Mouse (Mus musculus) frontal cortex, adult 2 months (tissue): Measurements from ENCODE around the gene Bola1. TPM values are rescaled to one million over a fixed set of nuclear protein-coding genes. Genes with fewer than 3 reads are reported as not detected.
"Not testable (repeated sequence)": the region's sequence is repeated elsewhere in the genome, so short reads cannot be mapped to it uniquely, and the experiment has no call there.

ENCODE experiments used
- DNase-seq, 2 experiments: peaks; one replicate each; pipeline ENCODE4 v3.0.0; 2022; ENCODE audit warnings: low spot score in 1 of 2; ENCODE audit errors: extremely low spot score in 1 of 2
- polyA plus RNA-seq: library from polyadenylated mRNA; depleted of rRNA; stranded (reverse); fragments of >200 nt; gene quantifications from 2 replicates; pipeline ENCODE4 v1.2.3, GENCODE M21; 2012

Bola1 gene
- polyA plus RNA-seq, 1 experiment, result 34.8 TPM

DNA sequence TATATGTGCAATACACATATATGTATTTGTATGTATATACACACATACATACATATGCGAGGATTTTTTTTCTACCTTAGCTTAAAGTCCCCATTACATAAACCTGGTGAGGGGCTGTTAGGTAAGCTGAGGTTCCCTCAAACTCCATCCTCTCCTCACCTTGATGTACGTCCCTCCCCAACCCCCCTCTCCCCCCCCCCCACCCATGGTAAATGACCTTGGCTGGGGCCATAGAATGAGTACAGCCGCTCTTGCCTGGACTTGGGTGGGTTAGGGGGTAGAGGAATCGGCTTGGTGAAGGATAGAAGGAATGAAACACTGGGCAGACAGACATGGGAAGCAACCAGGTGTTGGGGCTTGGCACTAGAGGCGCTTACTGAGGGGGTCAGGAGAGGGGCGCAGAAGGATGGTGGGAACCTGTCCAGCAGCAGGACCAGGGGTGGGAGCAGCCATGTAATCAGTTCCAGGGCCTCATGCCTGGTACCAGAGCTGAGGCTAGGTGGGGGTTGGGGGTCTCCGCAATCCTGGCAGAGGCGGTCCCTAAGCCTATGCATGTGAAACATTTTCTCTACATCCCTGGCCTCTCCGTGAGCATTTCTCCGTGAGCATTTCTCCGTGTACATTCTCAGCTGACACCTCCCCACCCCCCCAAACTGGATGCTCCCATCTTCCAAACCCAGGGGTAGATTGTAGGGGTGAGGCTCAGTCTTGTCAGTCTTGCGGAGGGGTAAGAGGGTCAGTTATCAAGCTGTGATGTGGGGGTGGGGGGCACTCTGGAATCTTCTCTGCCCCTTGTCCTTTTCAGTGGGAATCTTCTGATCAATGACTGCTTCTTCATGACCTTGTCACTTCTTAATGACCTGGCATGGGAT, 37.8 kb downstream of the Bola1 start:
- no peak for DNase-seq

DNA sequence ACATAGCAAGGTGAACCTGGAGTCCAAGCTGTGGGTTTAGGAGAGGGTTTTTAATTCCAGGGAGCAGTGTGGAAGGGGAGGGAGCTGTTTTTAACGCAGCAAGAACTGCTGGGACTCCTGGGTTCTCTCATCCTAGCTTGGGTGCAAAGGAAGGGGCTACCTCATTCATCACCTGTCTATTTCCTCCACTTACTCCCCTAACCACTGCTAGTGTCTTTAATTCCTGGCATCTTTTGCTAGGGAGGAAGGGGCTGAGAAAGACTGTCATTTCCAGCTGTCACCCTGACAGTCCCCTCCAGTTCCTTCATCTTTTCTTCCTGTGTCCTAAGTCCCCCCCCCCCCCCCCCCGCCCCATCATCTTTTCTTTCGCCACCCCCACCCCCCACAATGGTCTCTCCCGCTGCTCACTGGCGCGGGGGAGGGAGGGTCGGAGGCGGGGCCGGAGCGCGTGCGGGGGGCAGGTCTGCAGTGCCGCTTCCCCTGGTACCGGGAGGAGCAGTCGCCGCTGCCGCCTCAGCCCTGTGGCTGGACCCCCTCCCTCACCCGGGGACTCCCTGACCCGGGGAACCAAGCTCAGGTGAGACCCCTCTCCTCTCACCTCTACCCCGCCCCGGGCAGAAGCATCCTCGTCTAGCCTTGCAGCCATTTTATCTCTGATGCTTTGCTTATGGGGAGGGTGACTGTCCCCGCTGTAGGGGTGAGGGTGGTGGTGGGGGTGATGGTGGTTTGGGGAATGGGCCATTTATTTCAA, 38.6 kb downstream of the Bola1 start, which contains the start of gene Sv2a:
Gene Sv2a (plus strand): TSS at position 425 of the 751 bp plus-strand sequence.
- DNase-seq, result peak in 1 of 2 experiments; percentile 80

DNA sequence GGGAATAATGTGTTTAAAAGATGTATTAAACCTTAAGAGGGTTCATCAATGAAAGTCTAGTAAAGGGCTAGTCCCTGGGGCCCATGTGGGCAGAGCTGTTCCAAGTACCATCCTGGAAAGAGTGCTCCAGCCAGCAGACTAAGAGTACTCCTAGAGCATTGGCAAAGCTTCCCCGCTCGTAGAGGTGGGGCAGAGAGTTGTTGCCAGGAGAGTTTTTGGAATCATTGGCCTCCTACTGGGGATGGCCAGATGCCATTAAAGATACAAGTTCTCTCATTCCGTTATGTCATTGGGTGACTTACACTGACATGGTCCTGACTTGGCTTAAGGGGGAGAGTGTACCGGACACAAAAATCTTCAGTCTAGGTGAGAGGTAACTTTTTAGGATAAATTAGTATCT, 40.0 kb downstream of the Bola1 start:
- DNase-seq, result no peak

DNA sequence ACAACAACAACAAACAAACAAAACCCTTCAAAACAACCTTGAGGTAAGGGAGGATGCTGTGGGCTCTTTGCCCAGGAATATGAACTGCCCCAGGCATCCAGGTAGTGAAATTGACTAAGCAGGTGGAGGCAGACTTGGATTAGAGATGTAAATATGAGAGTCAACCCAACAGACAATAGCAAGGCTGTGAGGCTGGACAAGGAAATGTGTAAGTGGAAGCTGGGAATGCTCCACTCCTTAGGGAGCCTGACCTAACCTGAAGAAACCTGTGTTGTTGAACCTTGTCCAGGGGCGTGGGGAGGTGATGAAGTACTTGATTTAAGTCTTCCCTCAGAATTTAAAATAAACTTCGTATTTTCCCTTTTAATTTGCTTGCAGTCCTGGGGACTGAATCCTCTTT, 40.6 kb downstream of the Bola1 start:
- DNase-seq, result no peak

DNA sequence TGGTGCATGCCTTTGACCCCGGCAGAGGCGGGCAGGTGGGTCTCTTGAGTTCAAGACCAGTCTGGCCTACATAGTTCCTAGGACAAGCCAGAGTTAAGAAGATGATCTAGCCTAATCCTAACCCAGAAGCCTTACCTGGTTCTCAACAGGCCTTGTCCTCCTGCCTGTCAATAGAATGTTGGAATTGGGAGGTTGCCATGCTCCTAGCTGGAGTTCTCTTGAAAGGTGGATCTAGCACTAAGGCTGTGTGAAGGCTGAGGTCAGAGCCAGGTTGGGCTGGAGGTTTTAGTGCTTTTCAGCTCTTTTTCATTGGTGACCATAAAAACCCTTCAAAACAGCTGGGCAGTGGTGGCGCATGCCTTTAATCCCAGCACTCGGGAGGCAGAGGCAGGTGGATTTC, 41.1 kb downstream of the Bola1 start:
- DNase-seq, result no peak

DNA sequence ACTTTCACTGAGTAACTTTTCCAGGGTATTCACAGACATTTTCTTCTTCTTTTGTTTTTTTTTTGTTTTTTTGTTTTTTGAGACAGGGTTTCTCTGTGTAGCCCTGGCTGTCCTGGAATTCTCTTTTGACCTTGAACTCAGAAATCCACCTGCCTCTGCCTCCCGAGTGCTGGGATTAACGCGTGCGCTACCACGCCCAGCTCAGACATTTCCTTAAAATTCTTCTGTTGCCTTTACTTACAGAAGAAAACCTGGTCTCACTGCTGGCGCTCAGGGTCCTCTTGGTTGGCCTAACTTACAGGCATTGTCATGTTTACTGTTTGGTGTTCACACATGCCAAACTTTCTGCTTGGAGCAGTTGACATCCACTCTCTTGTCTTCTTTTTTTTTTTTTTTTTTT, 44.3 kb downstream of the Bola1 start:
- DNase-seq, result no peak

DNA sequence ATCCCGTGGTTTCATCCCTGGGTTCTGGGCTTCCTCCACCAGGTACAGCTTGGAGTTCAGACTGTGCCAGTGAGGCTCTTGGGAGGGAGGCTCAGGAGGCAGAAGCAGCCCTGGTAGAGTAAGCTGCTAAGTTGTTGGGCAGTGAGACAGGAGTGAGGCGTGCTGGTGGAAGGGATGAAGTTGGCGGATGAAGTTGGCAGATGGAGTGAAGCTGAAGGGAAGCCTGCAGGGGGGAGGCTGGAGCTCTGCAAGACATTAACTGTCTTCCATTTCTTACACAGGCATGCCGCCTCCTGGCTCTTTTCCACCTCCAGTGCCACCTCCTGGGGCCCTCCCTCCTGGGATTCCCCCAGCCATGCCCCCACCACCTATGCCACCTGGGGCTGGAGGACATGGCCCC, 45.5 kb downstream of the Bola1 start:
- DNase-seq, result not testable (repeated sequence)

DNA sequence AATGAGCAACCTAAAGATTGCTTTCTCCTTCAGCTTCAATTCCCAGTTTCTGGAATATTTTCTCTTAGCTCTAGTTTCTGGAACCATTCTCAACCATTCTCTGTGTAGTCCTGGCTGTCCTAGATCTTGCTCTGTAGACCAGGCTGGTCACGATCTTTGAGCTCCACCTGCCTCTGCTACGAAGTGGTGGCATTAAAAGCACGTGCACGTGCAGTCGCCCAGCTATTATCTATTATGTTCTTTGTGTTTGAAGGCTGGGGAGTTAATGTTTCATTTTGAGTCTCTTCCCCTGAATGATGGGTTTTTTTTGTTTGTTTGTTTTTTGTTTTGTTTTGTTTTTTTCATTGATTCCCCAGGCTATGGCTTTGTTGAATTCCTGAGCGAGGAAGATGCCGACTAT, 46.3 kb downstream of the Bola1 start:
- DNase-seq, result no peak

DNA sequence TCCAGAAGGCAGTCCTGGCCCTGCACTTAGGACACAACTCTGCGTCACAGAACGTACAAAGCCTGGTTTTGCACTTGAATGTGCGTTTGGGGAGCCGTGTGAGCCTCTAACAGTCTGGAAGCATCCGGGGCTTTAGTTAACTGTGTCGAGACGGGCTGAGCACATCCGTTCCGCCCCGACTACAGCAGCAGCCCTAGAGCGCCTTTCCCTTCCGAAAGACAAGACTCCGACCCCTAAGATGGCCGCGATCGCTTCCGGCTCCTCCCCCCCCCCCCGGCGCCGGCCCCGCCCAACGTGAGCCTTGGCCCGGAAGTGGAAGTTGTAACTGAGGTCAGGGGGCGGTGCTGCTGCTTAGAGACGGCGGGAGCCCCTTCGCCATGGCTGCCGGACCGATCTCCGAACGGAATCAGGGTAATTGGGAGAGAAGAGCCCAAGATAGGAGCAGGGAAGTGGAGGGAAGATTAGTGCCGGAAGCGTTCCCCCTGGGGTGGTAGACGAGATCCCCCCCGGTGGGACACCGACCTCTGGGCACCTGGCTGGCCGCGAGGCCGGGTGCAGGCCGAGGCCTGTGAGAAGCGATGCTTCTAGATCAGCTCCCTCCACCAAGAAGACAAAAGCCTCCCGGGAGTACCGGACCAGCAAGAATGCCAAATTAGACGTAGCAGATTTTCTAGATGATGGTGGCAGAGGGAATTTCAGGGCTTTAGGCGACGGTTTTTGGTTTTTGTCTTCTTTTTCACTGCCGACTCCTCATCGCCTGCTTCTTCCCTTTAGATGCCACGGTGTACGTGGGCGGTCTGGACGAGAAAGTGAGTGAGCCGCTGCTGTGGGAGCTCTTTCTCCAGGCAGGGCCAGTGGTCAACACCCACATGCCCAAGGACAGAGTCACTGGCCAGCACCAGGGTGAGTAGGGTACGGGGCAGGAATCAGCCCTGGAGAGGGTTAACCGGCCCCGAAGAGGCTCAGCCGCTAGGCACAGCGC, 47.0 kb downstream of the Bola1 start, which contains the start of gene Sf3b4:
Gene Sf3b4 (plus strand): TSS at position 136 of the 982 bp plus-strand sequence.
- DNase-seq, result peak; percentile 75 to 82

DNA sequence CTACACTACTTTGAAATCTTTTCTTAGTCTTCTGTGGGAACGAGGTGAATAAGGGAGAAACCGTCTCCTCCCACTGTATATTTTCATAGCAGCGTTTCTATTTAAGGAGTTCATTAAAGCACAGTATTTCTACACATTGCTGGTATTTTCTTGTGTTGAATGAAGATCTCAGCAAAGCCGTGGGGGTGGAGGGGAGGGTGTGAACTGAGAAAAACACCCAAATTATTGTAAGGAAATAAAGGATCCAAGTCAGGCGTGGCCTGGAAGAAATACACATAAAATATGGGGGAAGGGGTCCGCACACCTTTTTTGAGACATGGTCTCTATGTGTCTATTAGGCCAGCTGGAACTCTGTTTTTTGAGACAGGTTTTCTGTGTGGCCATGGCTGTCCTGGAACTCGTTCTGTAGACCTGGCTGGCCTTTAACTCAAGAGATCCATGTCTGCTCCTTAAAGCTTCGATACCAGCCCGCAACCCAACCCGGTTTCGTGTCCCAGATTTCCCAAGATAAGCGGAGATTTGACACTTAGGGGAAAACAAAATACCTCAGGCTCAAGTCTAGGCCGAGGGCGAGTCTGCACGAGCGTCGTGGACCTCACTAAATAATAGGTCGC, 47.8 kb downstream of the Bola1 start:
- DNase-seq, result no peak

DNA sequence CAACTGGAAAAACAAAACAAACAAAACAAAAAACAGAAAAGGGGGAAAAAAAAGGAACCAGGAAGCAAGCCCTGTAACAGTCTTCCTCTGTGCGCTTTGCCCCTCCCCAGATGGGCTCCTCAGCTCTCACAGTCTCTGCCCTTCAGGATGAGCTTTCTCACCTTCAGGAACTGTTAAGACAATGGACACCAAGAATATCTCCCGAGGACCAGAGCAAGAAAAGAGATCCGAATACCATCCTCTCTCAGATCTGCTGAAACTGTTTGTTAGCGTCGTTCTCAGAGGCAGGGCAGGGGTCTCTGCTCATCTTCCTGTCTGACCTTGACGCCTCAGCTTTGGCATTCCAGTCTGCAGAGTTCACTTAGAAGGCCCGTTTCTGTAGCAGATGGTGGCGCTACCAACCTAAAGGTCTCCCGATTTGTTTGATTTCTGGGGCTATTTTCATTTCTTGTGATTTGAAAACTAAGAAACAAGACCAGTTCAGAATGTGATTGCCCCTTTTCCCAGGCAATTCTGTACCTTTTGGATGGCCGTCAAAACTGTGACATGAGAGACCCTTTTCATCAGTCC, 48.4 kb downstream of the Bola1 start:
- DNase-seq, result no peak

DNA sequence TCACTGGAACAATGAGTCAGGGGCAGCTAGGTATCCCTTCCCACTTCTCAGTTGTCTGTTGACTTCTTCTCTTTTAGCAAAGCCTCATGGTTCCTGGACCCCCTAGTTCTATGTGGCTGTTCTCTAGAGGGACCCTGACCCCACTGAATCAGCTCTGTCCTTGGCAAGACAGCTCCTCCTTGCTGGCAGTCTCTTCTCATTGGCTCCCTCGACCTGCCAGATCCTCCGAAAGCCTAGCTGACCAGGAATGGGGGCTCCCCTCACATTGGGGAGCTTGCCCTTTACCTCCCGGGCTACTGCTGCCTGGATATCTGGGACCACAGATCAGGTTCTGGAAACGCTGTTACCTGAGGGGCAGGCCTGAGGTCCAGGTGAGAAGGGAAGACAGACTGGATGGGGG, 49.2 kb downstream of the Bola1 start:
- DNase-seq, result no peak

DNA sequence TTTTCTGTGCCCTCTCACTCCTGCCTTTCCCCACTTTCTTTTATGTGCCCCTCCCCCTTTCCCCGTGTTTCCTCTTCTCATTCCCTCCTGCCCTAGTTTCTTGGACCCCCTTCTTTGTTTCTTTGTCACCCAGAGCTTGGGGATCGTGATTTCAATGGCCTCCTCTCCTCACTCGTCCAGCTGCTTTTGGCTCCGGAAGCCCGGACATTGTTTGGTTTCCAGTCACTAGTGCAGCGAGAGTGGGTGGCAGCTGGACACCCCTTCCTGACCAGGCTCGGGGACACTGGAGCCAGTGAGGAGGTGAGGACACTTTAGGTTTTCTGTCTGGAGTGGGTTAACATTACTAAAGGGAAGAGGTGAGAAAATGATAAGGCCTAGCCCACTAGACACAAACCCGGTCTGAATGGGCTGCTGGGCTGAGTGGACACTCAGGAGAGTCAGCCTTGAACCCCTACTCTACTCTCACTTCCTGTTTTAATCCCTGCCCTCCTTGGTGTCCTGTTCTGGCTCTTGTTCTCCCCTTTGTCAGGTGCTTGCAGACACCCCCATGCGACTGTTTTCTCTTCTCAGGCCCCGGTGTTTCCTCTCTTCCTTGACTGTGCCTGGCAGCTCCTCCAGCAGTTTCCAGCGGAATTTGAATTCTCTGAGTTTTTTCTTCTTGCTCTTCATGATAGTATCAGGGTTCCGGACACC, 50.9 kb downstream of the Bola1 start:
- DNase-seq, result no peak

DNA sequence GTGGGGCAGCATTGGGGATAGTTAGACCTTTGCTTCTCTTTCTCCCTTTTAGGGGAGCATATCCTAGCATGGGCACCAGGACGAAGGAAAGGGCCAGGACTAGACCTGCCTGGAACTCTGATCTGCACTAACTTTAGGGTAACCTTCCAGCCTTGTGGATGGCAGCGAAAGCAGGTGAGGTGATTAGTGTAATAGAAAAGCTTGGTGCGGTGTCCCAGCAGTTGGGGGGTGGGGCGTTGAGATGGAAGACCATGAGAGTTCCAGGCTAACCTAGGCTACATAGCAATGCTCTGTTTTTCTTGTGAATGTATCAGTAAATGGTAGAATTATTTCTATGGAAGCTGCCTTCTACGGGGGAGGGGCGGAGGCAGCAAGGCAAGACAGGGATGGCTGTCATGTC, 56.5 kb downstream of the Bola1 start:
- DNase-seq, result no peak

DNA sequence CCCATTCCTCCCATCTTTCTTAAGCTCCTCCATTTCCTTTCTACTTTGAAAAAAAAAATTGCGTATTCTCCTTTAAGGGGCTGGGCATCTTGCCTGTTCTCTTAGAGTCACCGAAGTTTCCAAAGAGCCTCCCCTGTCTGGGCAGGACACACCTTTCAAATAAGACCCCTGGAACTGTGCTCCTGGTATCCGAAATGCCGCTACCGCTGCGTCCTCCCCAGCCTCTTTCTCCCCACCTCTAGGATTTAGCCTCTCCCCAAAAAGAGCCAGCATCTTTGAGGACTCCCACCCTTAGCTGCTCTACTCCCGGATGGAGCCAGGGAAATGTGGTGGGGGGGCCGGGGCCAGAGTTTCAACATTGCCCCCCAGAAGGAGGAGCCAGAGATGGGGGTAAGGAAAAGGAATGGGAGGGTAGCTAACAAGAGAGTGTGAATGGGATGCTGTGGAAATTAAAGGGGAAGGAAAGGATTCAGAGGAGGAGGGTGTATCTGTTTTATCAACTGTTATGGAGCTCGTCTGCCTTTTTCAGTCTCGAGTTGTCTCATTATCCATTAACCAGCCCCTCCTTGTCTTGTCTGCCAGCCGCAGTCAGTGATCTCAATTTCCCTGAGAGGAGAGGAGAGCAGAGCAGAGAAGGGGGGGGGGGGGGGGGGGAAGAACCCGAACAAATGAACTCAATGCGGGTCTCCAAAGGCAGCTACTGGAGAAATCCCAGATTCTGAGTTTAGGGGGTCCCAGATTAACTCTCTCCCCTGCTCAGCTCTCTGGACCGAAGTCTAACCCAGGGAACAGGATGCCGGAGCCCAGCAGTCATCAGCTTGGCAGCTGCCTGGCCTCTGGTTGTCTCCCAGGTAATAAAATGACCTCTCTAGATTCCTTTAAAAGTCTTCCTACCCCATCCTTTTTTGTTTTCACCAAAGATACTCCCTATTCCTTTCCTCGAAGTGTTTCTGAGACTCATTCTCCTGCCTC, 57.4 kb downstream of the Bola1 start, which contains the start of gene Mtmr11:
Gene Mtmr11 (plus strand): TSS at position 136 of the 972 bp plus-strand sequence.
- no peak for DNase-seq

DNA sequence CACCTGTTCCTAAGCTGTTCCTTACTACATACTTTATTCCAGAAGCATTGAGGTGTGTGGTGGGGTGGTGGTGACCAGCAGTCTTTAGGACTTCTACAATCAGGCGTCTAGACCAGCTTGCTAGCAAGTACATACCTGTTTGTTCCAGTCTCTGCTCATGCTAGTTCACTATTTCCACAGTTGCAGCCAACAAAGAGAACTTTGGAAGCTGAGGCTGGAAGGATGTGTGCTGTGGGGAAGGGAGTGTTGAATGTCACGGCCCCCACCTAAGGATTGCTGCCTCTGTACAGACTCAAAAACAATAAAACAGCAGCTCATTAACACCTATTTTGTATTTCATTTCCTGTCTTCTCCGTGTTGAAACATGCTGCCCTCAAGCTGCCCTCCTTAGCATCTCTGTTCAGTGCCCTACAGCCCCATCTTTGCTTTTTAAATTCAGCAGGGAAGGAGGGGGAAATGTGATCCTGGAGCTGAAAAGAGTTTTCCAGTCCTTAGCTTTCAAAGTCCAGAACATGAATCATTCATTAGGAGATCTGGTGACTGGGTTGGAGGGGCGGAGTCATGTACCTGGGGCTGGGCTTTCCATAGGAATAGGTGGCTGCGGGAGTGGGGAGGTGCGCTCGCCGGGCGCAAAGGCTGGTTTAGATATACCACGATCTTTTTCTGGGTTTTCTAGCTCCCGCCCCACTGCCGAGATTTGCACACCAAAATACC, 58.5 kb downstream of the Bola1 start:
- DNase-seq, result peak in 1 of 2 experiments; percentile 77

DNA sequence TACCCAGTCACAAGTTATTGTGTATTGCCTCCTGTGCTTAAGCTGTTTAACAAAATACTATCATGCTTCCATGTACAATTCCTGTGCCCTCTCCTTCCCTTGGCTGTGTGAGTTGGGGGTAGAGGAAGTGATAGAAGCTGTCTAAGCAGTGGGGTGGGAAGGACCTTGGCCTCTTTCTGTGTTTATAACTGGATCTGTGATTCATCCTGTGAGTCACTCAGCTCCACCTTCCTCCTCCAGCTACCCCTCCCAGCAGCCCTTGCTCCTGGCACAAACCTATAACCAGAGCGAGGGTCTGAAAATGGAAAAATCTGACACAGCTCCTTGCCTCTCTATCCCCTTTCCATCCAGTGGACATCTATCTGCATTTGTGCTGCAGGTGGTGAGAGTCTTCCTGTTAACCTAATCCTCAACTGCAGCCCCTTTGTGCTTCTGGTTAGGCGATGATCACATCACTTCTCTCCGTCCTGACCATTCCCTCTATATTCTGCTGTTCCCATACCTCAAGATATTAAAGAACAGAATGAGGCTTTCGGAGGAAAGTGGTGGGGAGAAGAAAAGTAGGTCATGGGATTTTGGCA, 59.2 kb downstream of the Bola1 start:
- peak in 1 of 2 experiments; percentile 76 for DNase-seq
